Mouse (Mus musculus): ENCODE measurements around the gene Gm21973. TPM values are rescaled to one million over a fixed set of nuclear protein-coding genes. Genes with fewer than 3 reads are reported as not detected.

Gene Gm21973
- polyA plus RNA-seq, 1 experiment from 2014 or later, result not detected

DNA sequence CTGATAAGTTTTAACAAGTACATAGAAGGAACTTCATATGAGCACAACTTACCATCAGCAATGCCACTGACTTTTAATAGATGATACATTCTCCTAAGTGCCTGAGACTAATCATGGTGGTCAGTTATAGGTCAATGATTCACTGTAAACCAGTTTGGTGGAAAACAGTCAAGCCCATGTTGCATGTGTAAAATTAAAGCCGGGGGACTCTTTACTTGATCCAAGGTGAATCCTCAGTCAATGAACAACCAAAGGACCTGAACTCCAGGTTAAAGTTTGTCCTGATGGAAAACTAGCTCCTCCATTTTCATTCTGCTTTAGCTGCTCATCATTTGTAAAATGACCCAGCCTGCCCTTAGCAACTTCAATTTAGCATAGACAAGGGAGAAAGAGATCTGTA, 7.4 kb downstream of the Gm21973 start:
- WGBS, result 91% methylated on average over 1 of the region's 1 CpGs
- Histone ChIP-seq H3K27ac (no peak overlapping the region), H3K4me1 (no peaks in the 10 kb centered on the region), H3K4me2 (replicated peaks) (no peak overlapping the region), H3K36me3 (no peaks in the 10 kb centered on the region), H3K9me3 (no peaks in the 10 kb centered on the region), H3K27me3 (no peaks in the 10 kb centered on the region), H3K4me3 (no peak overlapping the region), H3K9ac (no peak overlapping the region)
- no peak for ATAC-seq (ENCODE audit: insufficient number of reproducible peaks, insufficient read depth, low FRiP score, low TSS enrichment)

- no peaks in the 10 kb centered on the region for H3K27me3 ChIP-seq
- 77% methylated on average over 3 of the region's 3 CpGs for WGBS
Measured at GRCm38 (mm10) chr15:10338606-10339005, 13.4 kb downstream of the Gm21973 start.

GRCm38 (mm10) chr15:10347044-10347443, 21.9 kb downstream of the Gm21973 start:
- no peak overlapping the region for H3K4me2 ChIP-seq (replicated peaks)
- no peaks in the 10 kb centered on the region for H3K27me3 ChIP-seq
- no peak overlapping the region for H3K4me3 ChIP-seq
- H3K9me3 ChIP-seq, result no peaks in the 10 kb centered on the region
- no peak for ATAC-seq (ENCODE audit: insufficient number of reproducible peaks, insufficient read depth, low FRiP score, low TSS enrichment)
- no peak overlapping the region for H3K9ac ChIP-seq
- H3K36me3 ChIP-seq, result no peaks in the 10 kb centered on the region
- H3K4me1 ChIP-seq, result no peaks in the 10 kb centered on the region
- WGBS, result 93% methylated on average over 6 of the region's 6 CpGs
- H3K27ac ChIP-seq, result no peak overlapping the region

More at GRCm38 (mm10) chr15:10338606-10339005, 13.4 kb downstream of the Gm21973 start:
- no peak for ATAC-seq (ENCODE audit: insufficient number of reproducible peaks, insufficient read depth, low FRiP score, low TSS enrichment)
- H3K36me3 ChIP-seq, result no peaks in the 10 kb centered on the region
- no peak overlapping the region for H3K27ac ChIP-seq
- H3K4me3 ChIP-seq, result no peak overlapping the region
- no peaks in the 10 kb centered on the region for H3K9me3 ChIP-seq
- H3K4me2 ChIP-seq (replicated peaks), result no peak overlapping the region
- H3K4me1 ChIP-seq, result no peaks in the 10 kb centered on the region
- H3K9ac ChIP-seq, result no peak overlapping the region

- ATAC-seq (ENCODE audit: insufficient number of reproducible peaks, insufficient read depth, low FRiP score, low TSS enrichment), result no peak
Measured at GRCm38 (mm10) chr15:10358039-10358948, 33.1 kb downstream of the Gm21973 start, which contains the start of gene Agxt2. TSS of gene Agxt2 (plus strand) at chr15:10358532.

DNA sequence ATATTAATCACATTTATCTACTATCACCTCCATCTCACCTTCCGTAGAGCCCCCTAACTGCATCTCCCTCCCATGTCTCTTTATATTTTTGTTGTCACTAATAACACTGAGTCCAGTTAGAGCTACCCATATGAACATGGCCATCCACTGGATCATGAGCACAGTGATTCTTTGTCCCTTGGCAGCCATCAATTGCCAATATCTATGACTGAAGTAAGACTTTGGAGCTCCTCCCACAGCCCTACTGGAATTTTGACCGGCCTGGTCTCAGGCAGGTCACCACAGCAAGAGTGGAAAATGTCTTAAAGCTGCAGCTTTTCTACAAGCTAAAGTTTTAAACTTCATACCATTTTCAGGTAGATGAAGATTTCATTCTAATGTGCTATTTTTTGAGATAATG, 41.2 kb downstream of the Gm21973 start:
- no peaks in the 10 kb centered on the region for H3K9me3 ChIP-seq
- no peak overlapping the region for H3K4me3 ChIP-seq
- 93% methylated on average over 2 of the region's 2 CpGs for WGBS
- H3K4me2 ChIP-seq (replicated peaks), result no peak overlapping the region
- H3K27ac ChIP-seq, result no peak overlapping the region
- no peaks in the 10 kb centered on the region for H3K36me3 ChIP-seq
- no peak for ATAC-seq (ENCODE audit: insufficient number of reproducible peaks, insufficient read depth, low FRiP score, low TSS enrichment)
- H3K4me1 ChIP-seq, result no peaks in the 10 kb centered on the region
- no peaks in the 10 kb centered on the region for H3K27me3 ChIP-seq
- no peak overlapping the region for H3K9ac ChIP-seq

More at GRCm38 (mm10) chr15:10358039-10358948, 33.1 kb downstream of the Gm21973 start, which contains the start of gene Agxt2:
- Histone ChIP-seq H3K4me2 (replicated peaks) (no peak within 1 kb of the TSS), H3K36me3 (no peaks in the 10 kb centered on the region), H3K4me3 (no peak within 1 kb of the TSS), H3K27me3 (no peaks in the 10 kb centered on the region), H3K9me3 (no peaks in the 10 kb centered on the region), H3K4me1 (no peaks in the 10 kb centered on the region), H3K9ac (no peak within 1 kb of the TSS), H3K27ac (no peak within 1 kb of the TSS)
- 77% methylated on average over 9 of the region's 9 CpGs for WGBS

DNA sequence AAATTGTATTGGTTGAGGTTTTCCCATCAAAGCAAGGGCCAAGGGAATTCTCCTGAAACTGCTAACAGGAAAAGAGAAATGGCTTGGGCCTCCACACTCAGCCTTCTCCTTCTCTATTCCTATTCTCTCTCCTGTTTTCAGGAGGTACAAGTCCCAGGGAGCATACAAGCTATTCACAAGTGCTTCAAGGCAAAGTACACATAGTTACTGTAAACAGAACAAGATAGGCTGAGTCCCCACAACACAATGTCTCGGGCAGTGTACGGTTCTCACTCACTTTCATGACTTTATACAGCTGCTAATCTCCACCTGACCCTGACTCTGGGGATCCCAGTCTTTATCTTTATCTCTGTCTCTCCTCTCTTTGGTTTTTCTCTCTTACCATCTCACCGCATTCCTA, 50.2 kb downstream of the Gm21973 start:
- ATAC-seq (ENCODE audit: insufficient number of reproducible peaks, insufficient read depth, low FRiP score, low TSS enrichment), result no peak
- Histone ChIP-seq H3K4me1 (no peaks in the 10 kb centered on the region), H3K36me3 (no peaks in the 10 kb centered on the region), H3K9ac (no peak overlapping the region), H3K9me3 (no peaks in the 10 kb centered on the region), H3K4me2 (replicated peaks) (no peak overlapping the region), H3K27ac (no peak overlapping the region), H3K27me3 (no peaks in the 10 kb centered on the region), H3K4me3 (no peak overlapping the region)
- 73% methylated on average over 3 of the region's 3 CpGs for WGBS

GRCm38 (mm10) chr15:10378338-10378959, 53.3 kb downstream of the Gm21973 start:
- Histone ChIP-seq H3K4me2 (replicated peaks) (no peak overlapping the region), H3K9me3 (no peaks in the 10 kb centered on the region), H3K4me3 (no peak overlapping the region), H3K27ac (no peak overlapping the region), H3K27me3 (no peaks in the 10 kb centered on the region), H3K36me3 (no peaks in the 10 kb centered on the region), H3K9ac (no peak overlapping the region), H3K4me1 (no peaks in the 10 kb centered on the region)
- 84% methylated on average over 4 of the region's 4 CpGs for WGBS
- ATAC-seq (ENCODE audit: insufficient number of reproducible peaks, insufficient read depth, low FRiP score, low TSS enrichment), result no peak

DNA sequence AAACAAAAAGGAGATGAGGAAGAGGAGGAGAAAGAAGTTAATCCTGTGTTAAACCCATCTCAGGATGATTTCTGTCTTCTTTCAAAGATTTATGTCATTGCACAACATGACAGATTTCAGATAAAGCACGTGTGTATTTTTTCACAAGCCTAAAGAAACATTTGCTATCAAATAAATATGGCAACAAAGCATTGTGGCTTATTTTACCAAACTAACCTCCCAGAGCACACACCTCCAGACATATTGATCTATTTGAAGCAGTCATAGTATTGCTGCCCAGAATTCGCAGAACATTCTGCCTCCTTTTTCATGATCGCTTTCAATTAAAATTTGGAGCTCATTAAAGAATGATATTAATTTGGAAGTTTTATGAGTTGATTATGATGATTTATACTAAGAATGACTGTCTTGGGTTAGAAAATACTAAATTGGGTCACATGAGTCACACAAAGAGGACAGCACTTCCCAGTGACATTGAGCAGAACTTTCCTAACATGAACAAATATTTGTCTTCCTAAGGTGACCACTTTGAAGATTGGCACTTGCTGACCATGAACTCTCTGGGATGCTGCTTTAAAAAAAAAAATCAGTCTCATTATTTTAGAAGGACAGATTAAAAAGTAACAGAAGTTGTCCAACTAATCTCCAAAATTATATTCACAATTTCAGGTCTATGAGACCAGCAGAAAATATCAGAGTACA, 54.7 kb downstream of the Gm21973 start:
- no peak for ATAC-seq (ENCODE audit: insufficient number of reproducible peaks, insufficient read depth, low FRiP score, low TSS enrichment)
- Histone ChIP-seq H3K4me1 (no peaks in the 10 kb centered on the region), H3K9ac (no peak overlapping the region), H3K27ac (no peak overlapping the region), H3K9me3 (no peaks in the 10 kb centered on the region), H3K27me3 (no peaks in the 10 kb centered on the region), H3K36me3 (no peaks in the 10 kb centered on the region), H3K4me2 (replicated peaks) (no peak overlapping the region), H3K4me3 (no peak overlapping the region)
- 90% methylated on average over 3 of the region's 3 CpGs for WGBS

GRCm38 (mm10) chr15:10387263-10387662, 62.1 kb downstream of the Gm21973 start:
- no peak overlapping the region for H3K4me2 ChIP-seq (replicated peaks)
- no peaks in the 10 kb centered on the region for H3K36me3 ChIP-seq
- no peak for ATAC-seq (ENCODE audit: insufficient number of reproducible peaks, insufficient read depth, low FRiP score, low TSS enrichment)
- H3K9ac ChIP-seq, result no peak overlapping the region
- no peaks in the 10 kb centered on the region for H3K4me1 ChIP-seq
- H3K4me3 ChIP-seq, result no peak overlapping the region
- no peak overlapping the region for H3K27ac ChIP-seq
- no peaks in the 10 kb centered on the region for H3K9me3 ChIP-seq
- WGBS, result 71% methylated on average over 2 of the region's 2 CpGs
- no peaks in the 10 kb centered on the region for H3K27me3 ChIP-seq

GRCm38 (mm10) chr15:10399795-10400194, 74.6 kb downstream of the Gm21973 start:
- Histone ChIP-seq H3K4me2 (replicated peaks) (no peak overlapping the region), H3K36me3 (no peaks in the 10 kb centered on the region), H3K4me1 (no peaks in the 10 kb centered on the region; the same call in 1 of the 2 replicates), H3K27me3 (no peaks in the 10 kb centered on the region), H3K9me3 (no peaks in the 10 kb centered on the region), H3K27ac (no peak overlapping the region), H3K9ac (no peak overlapping the region), H3K4me3 (no peak overlapping the region)
- 58% methylated on average over 2 of the region's 2 CpGs for WGBS
- no peak for ATAC-seq (ENCODE audit: insufficient number of reproducible peaks, insufficient read depth, low FRiP score, low TSS enrichment)

DNA sequence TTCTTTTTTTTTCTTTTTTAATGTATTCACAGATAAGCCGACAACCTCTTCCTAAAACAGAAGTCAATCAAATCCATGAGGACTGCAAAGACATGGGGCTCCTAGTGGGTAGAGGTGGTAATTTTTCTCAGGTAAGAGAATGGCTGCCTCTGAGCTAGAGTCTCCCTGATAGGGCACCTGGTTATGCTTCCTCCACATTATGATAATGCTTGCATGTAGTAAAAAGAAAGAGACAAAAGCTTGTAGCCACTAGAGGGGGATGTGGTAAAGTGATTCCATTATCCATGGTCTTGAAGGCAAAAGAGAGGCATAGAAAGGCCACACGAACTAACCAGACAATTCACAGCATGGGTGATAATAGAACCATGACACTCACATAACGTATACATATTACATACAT, 75.2 kb downstream of the Gm21973 start:
- no peak for ATAC-seq (ENCODE audit: insufficient number of reproducible peaks, insufficient read depth, low FRiP score, low TSS enrichment)
- 56% methylated on average over 3 of the region's 3 CpGs for WGBS
- no peak overlapping the region for H3K9ac ChIP-seq

More for the DNA sequence above, 75.2 kb downstream of the Gm21973 start:
- no peaks in the 10 kb centered on the region for H3K36me3 ChIP-seq
- no peaks in the 10 kb centered on the region; the same call in 1 of the 2 replicates for H3K4me1 ChIP-seq
- H3K4me2 ChIP-seq (replicated peaks), result no peak overlapping the region
- no peak overlapping the region for H3K4me3 ChIP-seq
- H3K27me3 ChIP-seq, result no peaks in the 10 kb centered on the region
- H3K27ac ChIP-seq, result no peak overlapping the region
- no peaks in the 10 kb centered on the region for H3K9me3 ChIP-seq

All from embryonic facial prominence, embryonic 12.5 days (tissue).